Mouse (Mus musculus): ENCODE measurements around the gene Tmem40. TPM values are rescaled to one million over a fixed set of nuclear protein-coding genes. Genes with fewer than 3 reads are reported as not detected.

Tmem40 gene
- total and polyA plus RNA-seq, 3 experiments: not detected

GRCm38 (mm10) chr6:115702901-115703300 lies 59.3 kb downstream of the Tmem40 start:
- TF ChIP-seq ELF1 (IDR thresholded peaks at IDR 0.05; ENCODE audit: low read depth, low read length) (no peak), IRF4 (IDR thresholded peaks at IDR 0.05; ENCODE audit: low read depth, low read length) (no peak), ETS1 (conservative IDR thresholded peaks at IDR 0.05; ENCODE audit: low read depth, low read length) (no peak), CHD2 (IDR thresholded peaks at IDR 0.05; ENCODE audit: low read length) (no peak), E2F4 (IDR thresholded peaks at IDR 0.05; ENCODE audit: insufficient replicate concordance, low read depth, low read length) (no peak), POLR2A (IDR thresholded peaks at IDR 0.05; ENCODE audit: low read depth, low read length) (no peak), CHD1 (IDR thresholded peaks at IDR 0.05; ENCODE audit: low read depth, low read length) (no peak), RAD21 (IDR thresholded peaks at IDR 0.05; ENCODE audit: low read depth, low read length) (no peak), MAZ (IDR thresholded peaks at IDR 0.05; ENCODE audit: low read depth, low read length) (no peak), MAFK (IDR thresholded peaks at IDR 0.05; ENCODE audit: insufficient replicate concordance, low read length) (no peak), SMC3 (IDR thresholded peaks at IDR 0.05; ENCODE audit: low read depth, low read length) (no peak), POLR2AphosphoS2 (IDR thresholded peaks at IDR 0.05; ENCODE audit: low read depth, low read length) (no peak), USF1 (IDR thresholded peaks at IDR 0.05; ENCODE audit: low read depth, low read length) (no peak), NRF1 (IDR thresholded peaks at IDR 0.05; ENCODE audit: low read depth, low read length) (no peak), ZMIZ1 (IDR thresholded peaks at IDR 0.05; ENCODE audit: low read depth, low read length) (no peak), USF2 (conservative IDR thresholded peaks at IDR 0.05; ENCODE audit: low read depth, low read length) (no peak), SIN3A (IDR thresholded peaks at IDR 0.05; ENCODE audit: low read length) (no peak), RCOR1 (conservative IDR thresholded peaks at IDR 0.05; ENCODE audit: low read depth, low read length) (no peak), MXI1 (IDR thresholded peaks at IDR 0.05; ENCODE audit: low read depth, low read length) (no peak), MAX (IDR thresholded peaks at IDR 0.05; ENCODE audit: low read length) (no peak)
- Histone ChIP-seq H3K79me2 (replicated peaks; ENCODE audit: control insufficient read depth, extremely low read depth, insufficient read depth, poor library complexity, severe bottlenecking) (no peaks in the 10 kb centered on the region), H3K9me3 (replicated peaks; ENCODE audit: low read length) (peaks cover 2% of the 10 kb centered on the region), H3K27ac (ENCODE audit: insufficient read depth, low read depth) (no peak overlapping the region), H3K27me3 (replicated peaks) (no peaks in the 10 kb centered on the region), H3K9ac (ENCODE audit: insufficient read depth, low read depth) (no peak overlapping the region), H3K4me3 (replicated peaks in 1 of 3; ENCODE audit: low read depth in 2 of 3, low read length in 2 of 3, poor library complexity in 1 of 3) (no peak overlapping the region), H3K36me3 (replicated peaks in 1 of 2; ENCODE audit: control insufficient read depth in 1 of 2, insufficient read depth in 1 of 2, low read length in 1 of 2) (no peaks in the 10 kb centered on the region), H3K4me1 (ENCODE audit: control insufficient read depth in 1 of 2, insufficient read depth in 2 of 2) (peaks cover 3 to 6% of the 10 kb centered on the region in 2 experiments), H3K4me2 (ENCODE audit: insufficient read depth, low read depth, poor library complexity, severe bottlenecking) (no peak overlapping the region)
- dilution Hi-C loops (cut with MboI; ENCODE audit: extremely low pct_ligation_motif_present, extremely low pct_unique_long_range_greater_than_20kb, low sequenced_read_pairs) (no loop called here), in situ Hi-C loops (cut with MboI; ENCODE audit: low pct_ligation_motif_present, low pct_unique_long_range_greater_than_20kb, low sequenced_read_pairs) (no loop called here)
- no peak for DNase-seq (ENCODE audit: extremely low read depth)

- H3K4me2 ChIP-seq (ENCODE audit: insufficient read depth, low read depth, poor library complexity, severe bottlenecking): no peak overlapping the region
- dilution Hi-C loops (cut with MboI; ENCODE audit: extremely low pct_ligation_motif_present, extremely low pct_unique_long_range_greater_than_20kb, low sequenced_read_pairs) (no loop called here), in situ Hi-C loops (cut with MboI; ENCODE audit: low pct_ligation_motif_present, low pct_unique_long_range_greater_than_20kb, low sequenced_read_pairs) (no loop called here)
- H3K27me3 ChIP-seq (replicated peaks): no peaks in the 10 kb centered on the region
- peaks cover 2% of the 10 kb centered on the region for H3K9me3 ChIP-seq (replicated peaks; ENCODE audit: low read length)
- H3K79me2 ChIP-seq (replicated peaks; ENCODE audit: control insufficient read depth, extremely low read depth, insufficient read depth, poor library complexity, severe bottlenecking): no peaks in the 10 kb centered on the region
- peaks cover 4 to 11% of the 10 kb centered on the region in 2 experiments for H3K4me1 ChIP-seq (ENCODE audit: control insufficient read depth in 1 of 2, insufficient read depth in 2 of 2)
- H3K36me3 ChIP-seq (replicated peaks in 1 of 2; ENCODE audit: control insufficient read depth in 1 of 2, insufficient read depth in 1 of 2, low read length in 1 of 2): no peaks in the 10 kb centered on the region
- TF ChIP-seq CTCF (conservative IDR thresholded peaks at IDR 0.05 in 1 of 2, IDR thresholded peaks at IDR 0.05 in 1 of 2; ENCODE audit: low read depth in 2 of 2, low read length in 2 of 2): peak; percentile 44 to 50
- TF ChIP-seq CHD2 (IDR thresholded peaks at IDR 0.05; ENCODE audit: low read length): no peak
- no peak for TF ChIP-seq USF2 (conservative IDR thresholded peaks at IDR 0.05; ENCODE audit: low read depth, low read length)
- no peak for TF ChIP-seq NRF1 (IDR thresholded peaks at IDR 0.05; ENCODE audit: low read depth, low read length)
- TF ChIP-seq NELFE (IDR thresholded peaks at IDR 0.05; ENCODE audit: low read depth, low read length): no peak
- no peak overlapping the region for H3K27ac ChIP-seq (ENCODE audit: insufficient read depth, low read depth)
- DNase-seq (ENCODE audit: extremely low read depth): no peak
- no peak overlapping the region for H3K9ac ChIP-seq (ENCODE audit: insufficient read depth, low read depth)
- no peak overlapping the region for H3K4me3 ChIP-seq (replicated peaks in 1 of 3; ENCODE audit: low read depth in 2 of 3, low read length in 2 of 3, poor library complexity in 1 of 3)
Observed at GRCm38 (mm10) chr6:115701302-115701701, 60.9 kb downstream of the Tmem40 start.

All from CH12.LX (cell line).